ENCODE assay signal across 10 mouse cellular contexts in genomic region chr11:106269060-106269431, GRCm38 (mm10). TPM values are rescaled to one million over a fixed set of nuclear protein-coding genes. Genes with fewer than 3 reads are reported as not detected.
DNase-seq lines count a peak whose midpoint lies in the region; ATAC-seq and TF ChIP-seq lines count a peak whose summit lies in the region.
"Had no signal": no experiment of that assay in that cellular context is flagged by ENCODE, and none has a peak within 500 bp of the region (broad histone marks: within the 10 kb centered on the region; RNA-seq: fewer than 3 reads in every experiment).

No protein-coding gene starts in this region.

- 57% methylated on average over 3 of the region's 3 CpGs for WGBS in forebrain, embryonic 16.5 days
- 11% methylated on average over 3 of the region's 3 CpGs for WGBS in kidney, postnatal 0 days
- 66% methylated on average over 3 of the region's 3 CpGs for WGBS in midbrain, embryonic 12.5 days

- peaks cover 26% of the 10 kb centered on the region for H3K36me3 ChIP-seq in forebrain, embryonic 16.5 days (ENCODE audit: control insufficient read depth, insufficient read depth)
- H3K36me3 ChIP-seq in kidney, postnatal 0 days (ENCODE audit: insufficient read depth, low read length), result peaks cover 36% of the 10 kb centered on the region
- peaks cover 34% of the 10 kb centered on the region for H3K36me3 ChIP-seq in midbrain, embryonic 12.5 days

- no peaks in the 10 kb centered on the region for H3K9me3 ChIP-seq in forebrain, embryonic 16.5 days (ENCODE audit: control insufficient read depth, low read length)
- H3K9me3 ChIP-seq in kidney, postnatal 0 days (replicated peaks; ENCODE audit: low read length), result no peaks in the 10 kb centered on the region
- H3K9me3 ChIP-seq in midbrain, embryonic 12.5 days, result no peaks in the 10 kb centered on the region

- no peak overlapping the region for H3K4me2 ChIP-seq in forebrain, embryonic 16.5 days (ENCODE audit: low read length)
- H3K4me2 ChIP-seq in kidney, postnatal 0 days (ENCODE audit: low read length), result peak overlapping the region; percentile 40
- H3K4me2 ChIP-seq in midbrain, embryonic 12.5 days (replicated peaks), result no peak overlapping the region; the same call in 1 of the 2 replicates

- peaks cover 34% of the 10 kb centered on the region for H3K4me1 ChIP-seq in forebrain, embryonic 16.5 days (replicated peaks; ENCODE audit: control insufficient read depth, insufficient read depth, low read length)
- H3K4me1 ChIP-seq in kidney, postnatal 0 days (replicated peaks; ENCODE audit: insufficient read depth, low read length), result peaks cover 34% of the 10 kb centered on the region
- H3K4me1 ChIP-seq in midbrain, embryonic 12.5 days, result peaks cover 36% of the 10 kb centered on the region

- H3K9ac ChIP-seq in forebrain, embryonic 16.5 days (replicated peaks; ENCODE audit: low read depth, low read length), result no peak overlapping the region
- H3K9ac ChIP-seq in kidney, postnatal 0 days (ENCODE audit: low read depth, low read length), result no peak overlapping the region
- H3K9ac ChIP-seq in midbrain, embryonic 12.5 days (replicated peaks), result no peak overlapping the region
- H3K9ac ChIP-seq: liver, embryonic 14.5 days had no signal

- no peaks in the 10 kb centered on the region for H3K27me3 ChIP-seq in forebrain, embryonic 16.5 days (replicated peaks; ENCODE audit: control insufficient read depth, insufficient read depth, low read length)
- H3K27me3 ChIP-seq in kidney, postnatal 0 days (ENCODE audit: insufficient read depth, low read length), result no peaks in the 10 kb centered on the region
- H3K27me3 ChIP-seq in midbrain, embryonic 12.5 days, result no peaks in the 10 kb centered on the region

- TF ChIP-seq CTCF in kidney, postnatal 0 days (IDR thresholded peaks at IDR 0.05; ENCODE audit: low read depth), result no peak

- no peak overlapping the region for H3K4me3 ChIP-seq in forebrain, embryonic 16.5 days (replicated peaks; ENCODE audit: low read length)
- no peak overlapping the region for H3K4me3 ChIP-seq in kidney, postnatal 0 days (replicated peaks; ENCODE audit: low read depth, low read length)
- H3K4me3 ChIP-seq in midbrain, embryonic 12.5 days, result no peak overlapping the region

- DNase-seq in cerebellum, adult 11-12 months, result peak; percentile 78
- DNase-seq in cerebellum, postnatal 4 days (ENCODE audit: low spot score in 2 of 2), result no peak
- DNase-seq in adrenal gland, postnatal 14 days, result peak; percentile 57
- DNase-seq in kidney, postnatal 0 days (ENCODE audit: low spot score), result peak; percentile 54
- DNase-seq in right cerebral cortex, postnatal 14 days, result no peak

- ATAC-seq in forebrain, embryonic 16.5 days, result no peak
- ATAC-seq in kidney, postnatal 0 days (replicated peaks; ENCODE audit: low FRiP score, low read depth), result no peak
- ATAC-seq in midbrain, embryonic 12.5 days (ENCODE audit: low FRiP score, low read depth), result no peak
- ATAC-seq in granulocyte monocyte progenitor cell, adult 5-6 weeks (replicated peaks; ENCODE audit: poor library complexity, severe bottlenecking), result no peak

- peak overlapping the region; percentile 56 for H3K27ac ChIP-seq in forebrain, embryonic 16.5 days (ENCODE audit: low read length)
- H3K27ac ChIP-seq in kidney, postnatal 0 days, result peak overlapping the region; percentile 70
- peak overlapping the region; percentile 76 for H3K27ac ChIP-seq in midbrain, embryonic 12.5 days (replicated peaks)
- H3K27ac ChIP-seq: liver, embryonic 14.5 days had no signal

RNA-seq across cellular contexts. Expression of gene Smarcd2, which starts 3.7 kb away (rescaled TPM):
- 79.9 and 91.0 TPM in 2 replicates for total RNA-seq in adrenal gland, postnatal 14 days (2021)
- 12.4 and 13.7 TPM in 2 replicates for polyA plus RNA-seq in forebrain, embryonic 16.5 days (2015; fragmentation: Nextera tagmentation; extraction: Ambion mirVana)
- 42.7 and 44.6 TPM in 2 replicates for polyA plus RNA-seq in kidney, postnatal 0 days (2015; fragmentation: Nextera tagmentation; extraction: Ambion mirVana)
- polyA plus RNA-seq in midbrain, embryonic 12.5 days (2016; fragmentation: Nextera tagmentation; extraction: Ambion mirVana), result 23.9 and 24.1 TPM in 2 replicates
- 76.4 and 91.7 TPM in 2 replicates for total RNA-seq in granulocyte monocyte progenitor cell, adult 5-6 weeks (2014; fragmentation: Nextera tagmentation)
- total RNA-seq in granulocyte monocyte progenitor cell, adult 5-6 weeks (2017), result 200 and 221 TPM in 2 replicates

RNA-seq across cellular contexts. Expression of gene Tcam1, which starts 7.4 kb away (rescaled TPM):
- 0.11 and 0.23 TPM in 2 replicates for total RNA-seq in adrenal gland, postnatal 14 days (2021)
- 0.11 and 0.17 TPM in 2 replicates for polyA plus RNA-seq in forebrain, embryonic 16.5 days (2015; fragmentation: Nextera tagmentation; extraction: Ambion mirVana)
- polyA plus RNA-seq in kidney, postnatal 0 days (2015; fragmentation: Nextera tagmentation; extraction: Ambion mirVana), result 0.49 and 0.59 TPM in 2 replicates
- polyA plus RNA-seq in midbrain, embryonic 12.5 days (2016; fragmentation: Nextera tagmentation; extraction: Ambion mirVana), result 0.17 and 0.24 TPM in 2 replicates
- 1.0 and 2.1 TPM in 2 replicates for total RNA-seq in granulocyte monocyte progenitor cell, adult 5-6 weeks (2014; fragmentation: Nextera tagmentation)
- total RNA-seq in granulocyte monocyte progenitor cell, adult 5-6 weeks (2017), result 1.4 and 1.9 TPM in 2 replicates

RNA-seq across cellular contexts. Expression of gene Psmc5, which starts 13.1 kb away (rescaled TPM):
- 141 and 146 TPM in 2 replicates for total RNA-seq in adrenal gland, postnatal 14 days (2021)
- polyA plus RNA-seq in forebrain, embryonic 16.5 days (2015; fragmentation: Nextera tagmentation; extraction: Ambion mirVana), result 270 and 287 TPM in 2 replicates
- 223 and 251 TPM in 2 replicates for polyA plus RNA-seq in kidney, postnatal 0 days (2015; fragmentation: Nextera tagmentation; extraction: Ambion mirVana)
- 321 and 324 TPM in 2 replicates for polyA plus RNA-seq in midbrain, embryonic 12.5 days (2016; fragmentation: Nextera tagmentation; extraction: Ambion mirVana)
- total RNA-seq in granulocyte monocyte progenitor cell, adult 5-6 weeks (2014; fragmentation: Nextera tagmentation), result 106 and 108 TPM in 2 replicates
- total RNA-seq in granulocyte monocyte progenitor cell, adult 5-6 weeks (2017), result 108 and 116 TPM in 2 replicates

RNA-seq across cellular contexts. Expression of gene Ftsj3, which starts 13.2 kb away (rescaled TPM):
- 66.1 and 77.0 TPM in 2 replicates for total RNA-seq in adrenal gland, postnatal 14 days (2021)
- 40.7 and 41.8 TPM in 2 replicates for polyA plus RNA-seq in forebrain, embryonic 16.5 days (2015; fragmentation: Nextera tagmentation; extraction: Ambion mirVana)
- 40.6 and 45.1 TPM in 2 replicates for polyA plus RNA-seq in kidney, postnatal 0 days (2015; fragmentation: Nextera tagmentation; extraction: Ambion mirVana)
- 56.5 and 58.0 TPM in 2 replicates for polyA plus RNA-seq in midbrain, embryonic 12.5 days (2016; fragmentation: Nextera tagmentation; extraction: Ambion mirVana)
- total RNA-seq in granulocyte monocyte progenitor cell, adult 5-6 weeks (2014; fragmentation: Nextera tagmentation), result 60.5 and 82.1 TPM in 2 replicates
- total RNA-seq in granulocyte monocyte progenitor cell, adult 5-6 weeks (2017), result 157 and 194 TPM in 2 replicates

RNA-seq across cellular contexts. Expression of gene Gh, which starts 32.6 kb away (rescaled TPM):
- total RNA-seq in adrenal gland, postnatal 14 days (2021), result not detected in 2 replicates
- polyA plus RNA-seq in forebrain, embryonic 16.5 days (2015; fragmentation: Nextera tagmentation; extraction: Ambion mirVana), result not detected in 2 replicates
- not detected in 2 replicates for polyA plus RNA-seq in kidney, postnatal 0 days (2015; fragmentation: Nextera tagmentation; extraction: Ambion mirVana)
- not detected in 2 replicates for polyA plus RNA-seq in midbrain, embryonic 12.5 days (2016; fragmentation: Nextera tagmentation; extraction: Ambion mirVana)
- total RNA-seq in granulocyte monocyte progenitor cell, adult 5-6 weeks (2014; fragmentation: Nextera tagmentation), result not detected in 2 replicates
- total RNA-seq in granulocyte monocyte progenitor cell, adult 5-6 weeks (2017), result not detected in 2 replicates
- total RNA-seq: MEL had no signal
- polyA plus RNA-seq: liver, embryonic 14.5 days had no signal

Comparison
In these comparisons a context has a peak if more than half of its experiments do, and no peak if none do; other contexts are left out.
1. DNase-seq: peak in cerebellum, adult 11-12 months (single experiment), adrenal gland, postnatal 14 days (single experiment) and kidney, postnatal 0 days (single experiment); none in cerebellum, postnatal 4 days (0 of 2) and right cerebral cortex, postnatal 14 days (single experiment).
2. Peak in every context shown above with its lines, with median percentiles within 50 percentile points of each other: H3K27ac ChIP-seq.